Mouse (Mus musculus): ENCODE measurements at regions not wholly inside any gene's neighbourhood (a gene's known extent, or its start where the extent isn't known, plus 50 kb on each side); places are given as distances from the start of the nearest gene placed in this dataset.

GRCm38 (mm10) chr1:185519811-185520210 is 65.2 kb downstream of the Slc30a10 start:
- DNase-seq, result no peak

- no peak for DNase-seq
These were observed 69.4 kb downstream of the Slc30a10 start for GRCm38 (mm10) chr1:185524020-185524419.

GRCm38 (mm10) chr1:185533471-185533870 is 78.8 kb downstream of the Slc30a10 start:
- DNase-seq, result no peak

GRCm38 (mm10) chr1:185534129-185534528 is 79.5 kb downstream of the Slc30a10 start:
- DNase-seq, result no peak

GRCm38 (mm10) chr1:185535321-185535720 is 80.7 kb downstream of the Slc30a10 start:
- no peak for DNase-seq

GRCm38 (mm10) chr1:185537236-185537635 is 82.6 kb downstream of the Slc30a10 start:
- no peak for DNase-seq

- no peak for DNase-seq
These were observed 84.8 kb downstream of the Slc30a10 start for GRCm38 (mm10) chr1:185539458-185539857.

- DNase-seq, result peak in 1 of 2 experiments; percentile 8
These were observed 91.7 kb downstream of the Slc30a10 start for GRCm38 (mm10) chr1:185546346-185546745.

GRCm38 (mm10) chr1:185572761-185573530 is 118.3 kb downstream of the Slc30a10 start:
- DNase-seq, result peak; percentile 19 to 42

GRCm38 (mm10) chr1:185574978-185575377 is 120.3 kb downstream of the Slc30a10 start:
- DNase-seq, result no peak

- no peak for DNase-seq
These were observed 125.2 kb downstream of the Slc30a10 start for GRCm38 (mm10) chr1:185579824-185580223.

GRCm38 (mm10) chr1:185585191-185585870 is 130.7 kb downstream of the Slc30a10 start:
- DNase-seq, result no peak

GRCm38 (mm10) chr1:185587671-185588347 is 133.2 kb downstream of the Slc30a10 start:
- DNase-seq, result no peak

- DNase-seq, result no peak
These were observed 133.7 kb downstream of the Slc30a10 start for GRCm38 (mm10) chr1:185588348-185588719.

GRCm38 (mm10) chr1:185596815-185597214 is 142.2 kb downstream of the Slc30a10 start:
- no peak for DNase-seq

- DNase-seq, result no peak
These were observed 143.9 kb downstream of the Slc30a10 start for GRCm38 (mm10) chr1:185598514-185598913.

GRCm38 (mm10) chr1:185601166-185601565 is 146.5 kb downstream of the Slc30a10 start:
- no peak for DNase-seq

GRCm38 (mm10) chr1:185605996-185606395 is 151.3 kb downstream of the Slc30a10 start:
- DNase-seq, result no peak

GRCm38 (mm10) chr1:185607611-185608010 is 153.0 kb downstream of the Slc30a10 start:
- peak; percentile 14 to 36 for DNase-seq

GRCm38 (mm10) chr1:185608440-185608839 is 153.8 kb downstream of the Slc30a10 start:
- no peak for DNase-seq

GRCm38 (mm10) chr1:185610586-185610985 is 155.9 kb downstream of the Slc30a10 start:
- DNase-seq, result no peak

- DNase-seq, result no peak
These were observed 161.3 kb downstream of the Slc30a10 start for GRCm38 (mm10) chr1:185615819-185616429.

- no peak for DNase-seq
These were observed 163.0 kb downstream of the Slc30a10 start for GRCm38 (mm10) chr1:185617691-185618090.

Measured in cerebellum, postnatal 25 days (tissue).